Mouse (Mus musculus): Measurements from ENCODE around the gene Miox. TPM values are rescaled to one million over a fixed set of nuclear protein-coding genes. Genes with fewer than 3 reads are reported as not detected.

Miox gene
- polyA plus RNA-seq, 1 experiment from 2014 or later, result 0.28 TPM

DNA sequence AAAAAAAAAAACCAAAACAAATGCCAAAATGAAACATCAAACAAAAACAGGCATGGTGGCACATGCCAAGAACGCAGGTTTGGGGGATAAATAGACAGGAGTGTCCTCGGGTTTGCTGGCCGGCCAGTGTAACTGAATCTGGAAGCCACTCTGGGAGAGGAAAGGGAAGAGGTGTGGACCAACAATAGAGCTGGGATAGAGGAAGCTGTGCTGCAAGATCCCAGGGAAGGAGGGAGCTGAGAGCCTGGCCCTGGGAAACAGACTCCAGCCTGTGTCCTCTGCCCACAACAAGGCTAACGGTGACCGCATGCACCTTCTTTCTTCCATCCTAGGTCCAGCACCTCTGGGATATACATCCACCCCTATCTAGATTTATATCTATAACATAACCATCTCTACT is 16.2 kb downstream of the Miox start:
- H3K4me3 ChIP-seq, result no peak overlapping the region
- no peaks in the 10 kb centered on the region for H3K27me3 ChIP-seq
- no peak for ATAC-seq (replicated peaks; ENCODE audit: insufficient number of reproducible peaks, insufficient read depth, low FRiP score, low read depth)
- WGBS, result 78% methylated on average over 5 of the region's 5 CpGs
- no peak overlapping the region for H3K9ac ChIP-seq
- peaks cover 36% of the 10 kb centered on the region for H3K36me3 ChIP-seq
- H3K9me3 ChIP-seq (replicated peaks), result no peaks in the 10 kb centered on the region
- H3K27ac ChIP-seq, result peak overlapping the region; percentile 34; the same call in 1 of the 2 replicates
- H3K4me1 ChIP-seq (replicated peaks), result peaks cover 14% of the 10 kb centered on the region
- no peak overlapping the region for H3K4me2 ChIP-seq

DNA sequence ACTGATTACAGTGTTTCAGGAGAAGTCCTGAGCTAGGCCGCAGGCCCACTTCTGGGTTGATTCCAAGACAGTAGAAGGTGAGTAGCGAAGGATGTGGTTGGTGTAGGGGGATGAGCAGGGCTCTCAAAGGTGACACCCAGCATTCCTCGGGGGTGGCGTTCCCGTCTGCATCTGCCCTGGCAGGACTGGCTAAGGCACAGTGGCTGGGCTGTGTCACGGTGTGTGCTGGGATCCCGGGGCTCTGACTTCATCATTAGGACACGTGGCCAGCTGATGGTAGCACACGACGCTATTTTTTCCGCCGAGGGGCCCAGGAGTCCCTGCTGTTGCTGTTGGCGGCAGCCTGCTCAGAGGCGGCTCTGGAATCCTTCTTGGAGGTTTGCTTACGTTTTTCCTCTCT is 17.1 kb downstream of the Miox start:
- WGBS, result 74% methylated on average over 15 of the region's 15 CpGs
- Histone ChIP-seq H3K4me3 (no peak overlapping the region), H3K9me3 (replicated peaks) (no peaks in the 10 kb centered on the region), H3K36me3 (peaks cover 36% of the 10 kb centered on the region), H3K27ac (0 out of 2 replicates have a peak overlapping the region, but pooled peaks have one; percentile 34), H3K4me2 (no peak overlapping the region), H3K4me1 (replicated peaks) (peaks cover 15% of the 10 kb centered on the region), H3K27me3 (no peaks in the 10 kb centered on the region), H3K9ac (no peak overlapping the region)
- ATAC-seq (replicated peaks; ENCODE audit: insufficient number of reproducible peaks, insufficient read depth, low FRiP score, low read depth), result no peak

DNA sequence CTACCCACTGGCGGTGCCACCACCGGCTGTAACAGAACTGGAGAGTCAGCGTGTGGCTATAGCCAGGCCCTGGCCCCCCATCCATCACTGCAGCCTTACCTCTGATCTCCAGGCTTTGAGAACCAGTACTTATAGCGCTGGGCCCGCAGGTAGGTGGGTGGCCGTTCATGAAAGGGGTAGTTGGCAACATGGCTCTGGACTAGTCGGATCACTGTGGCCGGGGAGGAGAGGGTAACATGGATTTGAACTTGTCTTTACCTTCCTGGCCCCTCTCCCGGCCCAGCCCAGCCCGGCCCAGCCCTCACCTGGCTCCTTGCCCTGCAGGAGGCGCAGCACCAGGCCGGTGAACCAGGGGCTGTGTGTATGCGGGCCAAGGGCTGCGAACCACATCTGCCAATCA is 17.9 kb downstream of the Miox start:
- Histone ChIP-seq H3K4me2 (no peak overlapping the region), H3K4me1 (replicated peaks) (peaks cover 22% of the 10 kb centered on the region), H3K9ac (no peak overlapping the region), H3K4me3 (no peak overlapping the region), H3K9me3 (replicated peaks) (no peaks in the 10 kb centered on the region), H3K36me3 (peaks cover 36% of the 10 kb centered on the region), H3K27me3 (no peaks in the 10 kb centered on the region), H3K27ac (no peak overlapping the region)
- 93% methylated on average over 14 of the region's 14 CpGs for WGBS
- no peak for ATAC-seq (replicated peaks; ENCODE audit: insufficient number of reproducible peaks, insufficient read depth, low FRiP score, low read depth)

DNA sequence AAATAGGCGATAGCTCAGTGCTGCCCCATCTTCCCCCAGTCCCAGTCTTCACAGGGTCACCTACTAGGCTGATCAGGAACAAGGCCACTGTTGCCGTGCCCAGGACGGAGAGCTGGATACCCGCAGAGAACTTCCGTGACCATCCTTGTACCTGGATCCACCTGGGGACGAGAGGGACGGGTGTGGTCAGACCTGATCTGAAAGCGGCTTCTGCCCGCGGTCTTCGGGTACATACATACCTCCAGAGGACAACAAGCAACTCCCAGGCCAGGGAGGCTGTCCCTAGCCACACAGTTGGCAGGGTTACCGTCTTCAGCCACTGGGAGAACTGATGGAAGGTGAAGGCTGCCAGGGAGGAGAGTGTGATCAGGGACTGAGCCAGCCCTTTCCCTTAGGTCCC is 18.6 kb downstream of the Miox start:
- WGBS, result 94% methylated on average over 12 of the region's 12 CpGs
- no peaks in the 10 kb centered on the region for H3K27me3 ChIP-seq
- no peaks in the 10 kb centered on the region for H3K9me3 ChIP-seq (replicated peaks)
- H3K36me3 ChIP-seq, result peaks cover 36% of the 10 kb centered on the region
- no peak overlapping the region for H3K9ac ChIP-seq
- ATAC-seq (replicated peaks; ENCODE audit: insufficient number of reproducible peaks, insufficient read depth, low FRiP score, low read depth), result no peak
- H3K4me1 ChIP-seq (replicated peaks), result peaks cover 29% of the 10 kb centered on the region
- no peak overlapping the region for H3K4me2 ChIP-seq
- no peak overlapping the region for H3K27ac ChIP-seq
- no peak overlapping the region for H3K4me3 ChIP-seq

DNA sequence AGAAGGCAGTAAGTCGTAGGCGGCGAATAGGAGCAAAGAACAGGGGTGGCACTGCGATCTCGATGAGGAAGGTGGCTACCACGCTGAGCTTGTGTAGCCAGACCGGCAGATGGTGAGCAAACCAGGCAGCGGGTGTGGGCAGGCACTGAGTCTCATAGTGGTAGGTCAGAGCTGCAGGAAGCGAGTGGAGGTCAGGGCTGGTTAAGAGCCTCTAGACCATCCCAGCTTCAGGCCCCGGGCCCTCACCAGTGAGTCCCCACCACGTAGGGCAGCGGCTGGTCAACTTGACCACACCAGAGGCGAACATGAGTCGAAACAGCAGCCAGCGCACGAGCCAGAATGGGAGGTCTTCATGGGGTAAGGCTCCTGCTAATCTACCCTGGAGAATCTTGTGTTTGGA is 19.6 kb downstream of the Miox start:
- no peak overlapping the region for H3K27ac ChIP-seq
- no peak overlapping the region for H3K4me3 ChIP-seq
- peaks cover 36% of the 10 kb centered on the region for H3K36me3 ChIP-seq
- peaks cover 37% of the 10 kb centered on the region for H3K4me1 ChIP-seq (replicated peaks)
- H3K27me3 ChIP-seq, result no peaks in the 10 kb centered on the region
- peak overlapping the region; percentile 69 for H3K4me2 ChIP-seq
- no peak overlapping the region for H3K9ac ChIP-seq
- 95% methylated on average over 16 of the region's 16 CpGs for WGBS
- no peaks in the 10 kb centered on the region for H3K9me3 ChIP-seq (replicated peaks)
- no peak for ATAC-seq (replicated peaks; ENCODE audit: insufficient number of reproducible peaks, insufficient read depth, low FRiP score, low read depth)

DNA sequence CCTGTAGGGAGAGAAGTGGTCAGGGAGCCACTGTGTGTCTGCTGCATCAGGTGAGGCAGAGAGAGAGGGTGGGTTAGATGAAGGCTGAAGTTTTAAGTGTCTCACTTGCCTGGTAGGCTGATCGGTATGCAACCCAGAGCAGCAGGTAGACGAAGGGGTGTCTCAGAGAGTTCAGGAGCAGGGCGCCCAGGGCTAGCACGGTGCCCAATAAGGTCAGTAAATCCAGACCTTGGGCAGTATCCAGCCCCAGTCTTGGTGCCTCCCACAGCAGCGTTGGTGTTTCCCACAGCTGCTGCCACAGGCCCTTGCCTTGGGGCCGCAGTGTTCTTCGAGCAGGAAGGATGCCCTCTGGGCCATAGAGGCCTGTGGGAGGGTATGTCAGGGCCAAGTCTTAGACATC is 20.3 kb downstream of the Miox start:
- Histone ChIP-seq H3K4me1 (replicated peaks) (peaks cover 42% of the 10 kb centered on the region), H3K27me3 (no peaks in the 10 kb centered on the region), H3K4me2 (peak overlapping the region; percentile 69), H3K36me3 (peaks cover 36% of the 10 kb centered on the region), H3K27ac (no peak overlapping the region), H3K9ac (peak overlapping the region; percentile 91), H3K9me3 (replicated peaks) (no peaks in the 10 kb centered on the region), H3K4me3 (peak overlapping the region; percentile 86)
- ATAC-seq (replicated peaks; ENCODE audit: insufficient number of reproducible peaks, insufficient read depth, low FRiP score, low read depth), result no peak
- WGBS, result 73% methylated on average over 7 of the region's 7 CpGs

DNA sequence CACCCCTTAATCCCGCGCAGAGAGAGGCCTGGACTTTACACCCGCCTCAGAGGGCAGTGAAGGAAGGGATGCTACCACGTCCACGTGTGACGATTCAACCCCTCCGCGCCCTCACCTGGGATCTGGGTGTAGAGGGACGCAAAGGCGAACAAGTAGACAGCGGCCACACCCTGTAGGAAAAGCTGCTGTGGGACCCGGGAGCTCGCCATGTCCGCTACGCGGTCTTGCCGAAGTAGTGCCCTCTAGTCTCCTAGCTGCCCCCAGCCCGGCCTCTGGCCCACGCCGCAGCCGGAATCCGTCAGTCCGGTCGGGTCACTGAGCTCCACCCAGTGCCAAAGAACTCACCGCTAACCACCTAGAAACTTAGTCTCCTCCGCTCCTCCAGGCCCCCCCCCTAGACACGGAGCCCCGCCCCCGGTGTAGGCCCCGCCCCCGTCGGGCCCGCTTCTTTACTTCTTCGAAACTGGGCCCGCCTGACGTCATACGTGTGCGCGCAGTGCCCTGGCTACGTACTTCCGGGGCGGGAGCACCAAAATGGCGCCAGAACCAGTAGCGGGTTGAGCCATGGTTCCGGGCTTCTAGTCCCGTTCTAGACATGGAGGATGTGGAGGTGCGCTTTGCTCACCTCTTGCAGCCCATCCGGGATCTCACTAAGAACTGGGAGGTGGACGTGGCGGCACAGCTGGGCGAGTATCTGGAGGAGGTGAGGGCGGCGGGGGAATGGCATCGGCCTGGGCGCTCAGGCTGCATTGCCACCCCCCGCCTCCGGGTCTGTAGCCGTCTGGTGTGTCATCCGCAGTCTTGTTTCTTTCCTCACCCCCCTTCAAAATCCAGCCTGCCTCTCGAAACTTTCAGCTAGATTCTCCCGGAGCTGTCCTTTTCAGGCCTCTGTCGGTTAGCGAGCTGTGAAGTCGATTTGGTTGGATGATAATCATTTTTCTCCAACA is 21.3 kb downstream of the Miox start, which contains the start of the genes Lmf2 and Ncaph2:
Lmf2 (minus strand) TSS at position 419 of the 947 bp plus-strand sequence.
Ncaph2 (plus strand) TSS at position 479 of the 947 bp plus-strand sequence.
- peak; percentile 91 for ATAC-seq (replicated peaks; ENCODE audit: insufficient number of reproducible peaks, insufficient read depth, low FRiP score, low read depth)
- peak within 1 kb of the TSS; percentile 87 for H3K27ac ChIP-seq
- peak within 1 kb of the TSS; percentile 91 for H3K9ac ChIP-seq
- peaks cover 42% of the 10 kb centered on the region for H3K4me1 ChIP-seq (replicated peaks)
- peaks cover 35% of the 10 kb centered on the region for H3K36me3 ChIP-seq
- H3K4me2 ChIP-seq, result peak within 1 kb of the TSS; percentile 69
- WGBS, result under 1% methylated on average over 64 of the region's 64 CpGs
- no peaks in the 10 kb centered on the region for H3K27me3 ChIP-seq
- H3K4me3 ChIP-seq, result peak within 1 kb of the TSS; percentile 86
- H3K9me3 ChIP-seq (replicated peaks), result no peaks in the 10 kb centered on the region

DNA sequence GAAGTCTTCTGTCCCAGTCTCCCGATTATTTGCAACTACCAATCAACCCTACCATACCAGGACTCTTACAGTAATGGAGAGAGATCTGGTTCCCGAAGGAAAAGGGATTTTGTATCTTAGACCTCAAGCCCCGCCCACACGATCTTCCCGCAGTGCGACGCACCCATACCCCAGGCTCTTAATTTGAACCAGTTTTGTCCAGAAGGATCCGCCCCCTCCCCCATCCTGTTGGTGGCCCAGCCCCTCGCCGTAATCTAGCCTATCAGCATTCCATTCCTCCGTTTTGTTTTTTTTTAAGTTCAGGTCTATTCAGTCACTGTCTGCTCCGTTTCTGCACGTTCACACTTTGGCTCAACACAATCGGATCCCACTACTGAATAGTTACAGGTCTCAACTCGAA is 22.2 kb downstream of the Miox start:
- no peaks in the 10 kb centered on the region for H3K27me3 ChIP-seq
- H3K4me2 ChIP-seq, result peak overlapping the region; percentile 69
- H3K27ac ChIP-seq, result peak overlapping the region; percentile 87
- WGBS, result under 1% methylated on average over 15 of the region's 15 CpGs
- H3K4me3 ChIP-seq, result peak overlapping the region; percentile 86
- ATAC-seq (replicated peaks; ENCODE audit: insufficient number of reproducible peaks, insufficient read depth, low FRiP score, low read depth), result peak; percentile 40; the same call in 1 of the 2 replicates
- peak overlapping the region; percentile 91 for H3K9ac ChIP-seq
- H3K36me3 ChIP-seq, result peaks cover 34% of the 10 kb centered on the region
- no peaks in the 10 kb centered on the region for H3K9me3 ChIP-seq (replicated peaks)
- H3K4me1 ChIP-seq (replicated peaks), result peaks cover 42% of the 10 kb centered on the region

DNA sequence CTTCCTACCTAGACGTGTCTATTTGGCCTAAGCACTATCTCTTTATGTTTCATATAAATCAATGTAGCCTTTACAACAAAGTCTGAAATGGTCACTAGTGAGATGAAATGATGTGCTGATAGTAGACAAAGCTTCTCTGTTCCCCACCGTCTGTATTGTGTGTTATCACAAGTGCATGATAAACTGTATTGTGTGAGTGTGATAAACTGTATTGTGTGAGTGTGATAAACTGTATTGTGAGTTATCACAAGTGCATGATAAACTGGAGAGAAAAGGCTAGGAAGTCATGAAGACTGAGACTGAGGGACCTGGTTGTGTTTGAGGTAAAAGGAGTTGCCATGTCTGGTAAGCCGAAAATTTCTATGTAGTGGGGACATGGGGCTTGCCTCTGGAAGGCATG is 24.6 kb downstream of the Miox start:
- Histone ChIP-seq H3K4me3 (no peak overlapping the region), H3K4me1 (replicated peaks) (peaks cover 40% of the 10 kb centered on the region), H3K36me3 (peaks cover 33% of the 10 kb centered on the region), H3K27ac (no peak overlapping the region), H3K27me3 (no peaks in the 10 kb centered on the region), H3K9ac (no peak overlapping the region), H3K4me2 (no peak overlapping the region), H3K9me3 (replicated peaks) (no peaks in the 10 kb centered on the region)
- WGBS, result 57% methylated on average over 3 of the region's 3 CpGs
- no peak for ATAC-seq (replicated peaks; ENCODE audit: insufficient number of reproducible peaks, insufficient read depth, low FRiP score, low read depth)

DNA sequence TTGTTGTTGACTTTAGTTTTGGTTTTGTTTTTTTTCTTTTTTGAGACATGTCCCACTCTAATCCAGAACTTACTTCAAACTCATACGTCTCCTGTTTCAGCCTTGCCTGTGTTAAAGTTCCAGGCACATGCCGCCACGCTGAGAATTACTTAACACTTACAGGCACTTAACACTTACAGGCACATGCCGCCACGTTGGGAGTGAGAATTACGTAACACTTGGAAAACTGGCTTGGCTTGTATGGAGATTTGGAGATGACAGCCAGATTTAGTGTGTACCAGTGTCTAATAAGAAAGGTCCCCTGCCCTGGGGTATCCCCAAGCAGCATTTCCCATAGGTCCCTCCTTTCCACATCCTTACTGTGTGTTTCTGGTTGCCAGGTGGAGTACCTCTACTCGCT is 28.9 kb downstream of the Miox start:
- WGBS, result 80% methylated on average over 7 of the region's 7 CpGs
- no peak for ATAC-seq (replicated peaks; ENCODE audit: insufficient number of reproducible peaks, insufficient read depth, low FRiP score, low read depth)

DNA sequence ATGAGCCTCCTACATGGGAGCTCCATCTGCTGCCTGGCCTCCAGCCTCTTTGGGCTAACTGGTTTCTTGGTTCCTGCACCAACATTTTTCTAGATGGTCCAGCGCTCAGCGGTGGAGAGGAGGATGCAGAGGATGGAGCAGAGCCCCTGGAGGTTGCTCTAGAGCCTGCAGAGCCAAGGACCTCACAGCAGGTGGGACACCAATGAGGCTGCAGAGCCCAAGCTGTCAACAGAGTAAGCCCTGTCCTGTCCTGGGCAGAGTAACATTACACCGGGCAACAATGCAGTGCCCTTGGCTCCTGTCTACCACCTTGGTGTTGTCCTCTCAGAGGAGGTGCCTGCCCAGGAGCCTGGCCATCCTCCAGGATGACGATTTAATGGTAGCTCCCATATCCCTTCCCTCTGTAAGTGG is 30.9 kb downstream of the Miox start:
- 90% methylated on average over 4 of the region's 4 CpGs for WGBS
- ATAC-seq (replicated peaks; ENCODE audit: insufficient number of reproducible peaks, insufficient read depth, low FRiP score, low read depth), result no peak
- peaks cover 94% of the 10 kb centered on the region for H3K36me3 ChIP-seq
- no peak overlapping the region for H3K9ac ChIP-seq
- H3K4me3 ChIP-seq, result no peak overlapping the region
- H3K4me1 ChIP-seq (replicated peaks), result no peaks in the 10 kb centered on the region
- H3K27me3 ChIP-seq, result no peaks in the 10 kb centered on the region
- no peak overlapping the region for H3K4me2 ChIP-seq
- no peaks in the 10 kb centered on the region for H3K9me3 ChIP-seq (replicated peaks)
- H3K27ac ChIP-seq, result no peak overlapping the region

More for the DNA sequence above, 28.9 kb downstream of the Miox start:
- H3K9ac ChIP-seq, result no peak overlapping the region
- no peak overlapping the region for H3K4me2 ChIP-seq
- H3K4me3 ChIP-seq, result no peak overlapping the region
- peaks cover 76% of the 10 kb centered on the region for H3K36me3 ChIP-seq
- no peaks in the 10 kb centered on the region for H3K9me3 ChIP-seq (replicated peaks)
- H3K4me1 ChIP-seq (replicated peaks), result peaks cover 11% of the 10 kb centered on the region
- H3K27ac ChIP-seq, result no peak overlapping the region
- H3K27me3 ChIP-seq, result no peaks in the 10 kb centered on the region

All from heart, embryonic 15.5 days (tissue).